Mouse (Mus musculus) left cerebral cortex, adult 9 months (tissue): ENCODE results near the gene Fam189b.

Experiments used
- DNase-seq, 2 experiments: peaks; one replicate each; pipeline ENCODE4 v3.0.0; 2022; ENCODE audit warnings: low spot score in 2 of 2

Fam189b gene

GRCm38 (mm10) chr3:89165268-89165870 lies 17.6 kb upstream of the Fam189b start:
- no peak for DNase-seq

GRCm38 (mm10) chr3:89166945-89167344 lies 16.0 kb upstream of the Fam189b start:
- DNase-seq: no peak

- no peak for DNase-seq
Measured at GRCm38 (mm10) chr3:89174844-89175243, 8.1 kb upstream of the Fam189b start.

- no peak for DNase-seq
Measured at GRCm38 (mm10) chr3:89175544-89175943, 7.4 kb upstream of the Fam189b start.

GRCm38 (mm10) chr3:89176421-89176820 lies 6.5 kb upstream of the Fam189b start:
- DNase-seq: no peak

- peak; percentile 90 for DNase-seq
Measured at GRCm38 (mm10) chr3:89177242-89178106, 5.5 kb upstream of the Fam189b start, which contains the start of gene Scamp3. Scamp3 (plus strand) TSS chr3:89177473.

- DNase-seq: no peak
Measured at GRCm38 (mm10) chr3:89178107-89178385, 4.9 kb upstream of the Fam189b start.

GRCm38 (mm10) chr3:89179056-89179455 lies 3.9 kb upstream of the Fam189b start:
- DNase-seq: no peak

GRCm38 (mm10) chr3:89181749-89182500 lies 1.0 kb upstream of the Fam189b start:
- DNase-seq: no peak

GRCm38 (mm10) chr3:89182531-89183057 lies 349 bp upstream of the Fam189b start:
- no peak for DNase-seq

GRCm38 (mm10) chr3:89183959-89184315 lies 994 bp downstream of the Fam189b start:
- DNase-seq: no peak

GRCm38 (mm10) chr3:89187197-89187596 lies 4.3 kb downstream of the Fam189b start:
- DNase-seq: no peak

- no peak for DNase-seq
Measured at GRCm38 (mm10) chr3:89187690-89188477, 4.9 kb downstream of the Fam189b start.

- no peak for DNase-seq
Measured at GRCm38 (mm10) chr3:89188478-89188875, 5.5 kb downstream of the Fam189b start.

GRCm38 (mm10) chr3:89190436-89190835 lies 7.5 kb downstream of the Fam189b start:
- no peak for DNase-seq

GRCm38 (mm10) chr3:89193351-89193750 lies 10.4 kb downstream of the Fam189b start:
- DNase-seq: no peak

GRCm38 (mm10) chr3:89193853-89194252 lies 10.9 kb downstream of the Fam189b start:
- DNase-seq: no peak

- DNase-seq: peak; percentile 75 to 87
Measured at GRCm38 (mm10) chr3:89195979-89196877, 13.3 kb downstream of the Fam189b start.

- no peak for DNase-seq
Measured at GRCm38 (mm10) chr3:89199839-89200238, 16.9 kb downstream of the Fam189b start.
